Mouse (Mus musculus) heart, embryonic 16.5 days (tissue): ENCODE data around the gene Sdhaf2. TPM values are rescaled to one million over a fixed set of nuclear protein-coding genes. Genes with fewer than 3 reads are reported as not detected.
A peak's percentile ranks its signal among the peaks of the same experiment; 100 is the strongest.

ENCODE experiments used
- ATAC-seq: fragments of 200-750 bp; cut with Nextera tagmentation; replicated peaks from 2 replicates; pipeline ENCODE4 v1.8.0; 2017; ENCODE audit warnings: moderate number of reproducible peaks; ENCODE audit not compliant: insufficient read depth, low FRiP score; ENCODE audit errors: extremely low read depth
- H3K27ac ChIP-seq: fragments of 300-500 bp; sonication (generic); 2 replicates; pipeline ENCODE4 v1.5.1; 2014; ENCODE audit warnings: mild to moderate bottlenecking, low read length, control low read depth, moderate library complexity
- H3K27me3 ChIP-seq: fragments of 300-500 bp; sonication (generic); 2 replicates; pipeline ENCODE4 v1.6.1; 2014; ENCODE audit warnings: low read length, mixed read lengths; ENCODE audit not compliant: control insufficient read depth, insufficient read depth
- H3K36me3 ChIP-seq: fragments of 300-500 bp; sonication (generic); 2 replicates; pipeline ENCODE4 v1.6.1; 2014; ENCODE audit not compliant: control insufficient read depth, insufficient read depth
- H3K4me1 ChIP-seq: fragments of 300-500 bp; sonication (generic); 2 replicates; pipeline ENCODE4 v1.6.1; 2014; ENCODE audit warnings: low read length, mixed read lengths; ENCODE audit not compliant: control insufficient read depth, insufficient read depth
- H3K4me2 ChIP-seq: fragments of 300-500 bp; sonication (generic); 2 replicates; pipeline ENCODE4 v1.6.1; 2014; ENCODE audit warnings: low read depth, mild to moderate bottlenecking, control low read depth, low read length
- H3K4me3 ChIP-seq: fragments of 300-500 bp; sonication (generic); 2 replicates; pipeline ENCODE4 v1.5.1; 2014; ENCODE audit warnings: mild to moderate bottlenecking, control low read depth, low read length
- H3K9ac ChIP-seq: fragments of 300-500 bp; sonication (generic); 2 replicates; pipeline ENCODE4 v1.6.1; 2014; ENCODE audit warnings: low read length, control low read depth
- H3K9me3 ChIP-seq: fragments of 300-500 bp; sonication (generic); replicated peaks from 2 replicates; pipeline ENCODE4 v1.6.1; 2016; ENCODE audit warnings: low read length; ENCODE audit not compliant: control insufficient read depth
- WGBS: fragments of 180-500 bp; shearing (Covaris S2); extraction: QIAGEN DNeasy Blood & Tissue Kit; methylation state at CpG from one replicate; pipeline ENCODE4 v1.1.7; 2014; 5-methylcytosine and 5-hydroxymethylcytosine counted together
- polyA plus RNA-seq: library from polyadenylated mRNA; unstranded; fragments of >200 nt; fragmentation: Nextera tagmentation; extraction: Ambion mirVana; gene quantifications from 2 replicates; pipeline ENCODE4 v1.2.1, GENCODE M21; 2015

The Sdhaf2 gene
- polyA plus RNA-seq, 1 experiment from 2014 or later = 53.6 TPM

- no peak overlapping the region for H3K9ac ChIP-seq
- H3K4me1 ChIP-seq = peaks cover 6% of the 10 kb centered on the region
- H3K9me3 ChIP-seq = no peaks in the 10 kb centered on the region
- H3K4me2 ChIP-seq = no peak overlapping the region
- WGBS = 42% methylated on average over 1 of the region's 1 CpGs
- no peaks in the 10 kb centered on the region for H3K27me3 ChIP-seq
- H3K36me3 ChIP-seq = peaks cover 9% of the 10 kb centered on the region
- no peak overlapping the region for H3K27ac ChIP-seq
- ATAC-seq = no peak
- H3K4me3 ChIP-seq = no peak overlapping the region
Measured at GRCm38 (mm10) chr19:10520355-10520754, 5.6 kb downstream of the Sdhaf2 start.

- Histone ChIP-seq H3K9ac (no peak overlapping the region), H3K9me3 (no peaks in the 10 kb centered on the region), H3K4me3 (no peak overlapping the region), H3K36me3 (peaks cover 9% of the 10 kb centered on the region), H3K4me2 (no peak overlapping the region), H3K27ac (no peak overlapping the region), H3K27me3 (no peaks in the 10 kb centered on the region), H3K4me1 (no peaks in the 10 kb centered on the region)
- WGBS = 76% methylated on average over 6 of the region's 6 CpGs
- no peak for ATAC-seq
Measured at GRCm38 (mm10) chr19:10510759-10511330, 15.1 kb downstream of the Sdhaf2 start.

DNA sequence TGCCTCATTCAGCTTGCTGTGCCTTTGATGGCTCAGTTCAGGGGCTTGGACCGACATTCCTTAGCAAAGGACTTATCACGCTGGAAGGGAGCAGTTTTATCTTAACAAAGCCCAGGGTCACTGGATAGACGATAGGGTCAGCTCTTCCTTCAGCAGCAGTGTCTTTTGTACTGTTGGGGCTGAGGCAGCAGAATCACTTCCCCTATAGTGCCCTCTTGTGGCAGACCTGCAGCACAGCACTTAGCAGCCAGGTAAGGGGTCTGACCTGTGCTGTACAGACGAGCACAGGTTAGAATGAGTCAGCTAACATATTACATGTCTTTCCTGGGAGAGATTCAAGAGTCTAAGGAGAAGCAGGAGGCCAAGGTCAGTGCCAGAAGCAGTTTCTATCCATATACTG lies 23.4 kb downstream of the Sdhaf2 start:
- Histone ChIP-seq H3K27ac (no peak overlapping the region), H3K4me1 (no peaks in the 10 kb centered on the region), H3K36me3 (peaks cover 9% of the 10 kb centered on the region), H3K4me2 (no peak overlapping the region), H3K4me3 (no peak overlapping the region), H3K9me3 (no peaks in the 10 kb centered on the region), H3K27me3 (no peaks in the 10 kb centered on the region), H3K9ac (no peak overlapping the region)
- no peak for ATAC-seq
- WGBS = 7% methylated on average over 4 of the region's 4 CpGs

DNA sequence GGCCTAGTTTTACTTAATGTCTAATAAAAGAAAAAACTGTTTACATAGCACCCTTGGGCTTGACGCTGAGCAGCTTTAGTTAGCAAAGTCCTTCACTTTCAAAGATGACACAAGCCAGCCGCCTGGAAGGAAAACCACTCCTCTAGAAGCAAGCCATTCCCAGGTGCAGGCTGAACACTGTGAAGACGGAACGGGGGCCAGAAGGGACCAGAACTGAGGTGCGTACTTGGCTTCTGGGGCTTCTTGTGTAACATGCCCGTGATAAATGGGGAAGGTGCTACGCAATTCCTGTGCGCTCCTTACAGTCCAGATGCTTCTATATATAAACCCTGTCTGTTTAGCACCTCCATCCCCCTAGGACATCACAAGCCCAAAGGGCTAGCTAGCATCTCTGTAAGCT lies 25.4 kb downstream of the Sdhaf2 start:
- Histone ChIP-seq H3K9me3 (no peaks in the 10 kb centered on the region), H3K4me1 (no peaks in the 10 kb centered on the region), H3K27ac (no peak overlapping the region), H3K9ac (no peak overlapping the region), H3K4me3 (no peak overlapping the region), H3K36me3 (peaks cover 9% of the 10 kb centered on the region), H3K4me2 (no peak overlapping the region), H3K27me3 (no peaks in the 10 kb centered on the region)
- 82% methylated on average over 8 of the region's 8 CpGs for WGBS
- ATAC-seq = no peak

DNA sequence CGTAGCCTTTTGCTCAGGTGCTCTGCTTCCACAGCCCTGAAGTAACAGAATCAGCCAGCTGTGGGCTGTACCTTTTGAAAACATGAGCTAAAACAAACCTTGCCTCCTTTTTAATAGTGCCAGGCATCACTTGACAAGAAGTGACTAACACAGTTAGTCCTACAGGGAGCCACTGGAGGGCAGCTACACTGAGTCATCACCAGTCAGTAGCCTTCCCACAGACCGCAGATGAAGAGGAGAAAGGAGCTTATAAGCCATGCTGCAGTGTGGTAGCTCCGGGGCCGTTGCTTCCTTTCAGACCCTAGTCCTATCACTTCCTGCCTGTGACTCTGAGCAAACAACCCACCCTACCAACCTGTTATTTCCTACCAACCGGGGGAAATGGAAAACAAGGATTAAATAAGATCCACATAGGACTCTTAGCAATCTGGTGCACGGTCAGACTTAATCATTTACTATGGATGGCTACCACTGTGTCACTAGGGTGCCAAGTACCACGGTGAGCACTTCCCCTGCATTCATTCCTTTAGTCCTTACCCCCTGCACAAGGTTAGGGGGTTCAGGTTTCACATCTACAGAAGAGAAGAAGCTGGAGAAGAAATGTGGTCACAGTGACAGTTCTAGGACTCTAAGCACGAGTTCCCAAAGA lies 28.3 kb downstream of the Sdhaf2 start:
- Histone ChIP-seq H3K9ac (no peak overlapping the region), H3K27me3 (no peaks in the 10 kb centered on the region), H3K27ac (no peak overlapping the region), H3K9me3 (no peaks in the 10 kb centered on the region), H3K4me2 (no peak overlapping the region), H3K4me3 (no peak overlapping the region), H3K36me3 (peaks cover 5% of the 10 kb centered on the region; the same call in 1 of the 2 replicates), H3K4me1 (no peaks in the 10 kb centered on the region)
- 48% methylated on average over 8 of the region's 8 CpGs for WGBS
- no peak for ATAC-seq

GRCm38 (mm10) chr19:10496976-10497375 lies 29.0 kb downstream of the Sdhaf2 start:
- H3K27ac ChIP-seq = no peak overlapping the region
- no peak overlapping the region for H3K4me2 ChIP-seq
- H3K9ac ChIP-seq = no peak overlapping the region
- peaks cover 5% of the 10 kb centered on the region; the same call in 1 of the 2 replicates for H3K36me3 ChIP-seq
- no peaks in the 10 kb centered on the region for H3K4me1 ChIP-seq
- H3K4me3 ChIP-seq = no peak overlapping the region
- no peaks in the 10 kb centered on the region for H3K9me3 ChIP-seq
- no peaks in the 10 kb centered on the region for H3K27me3 ChIP-seq
- WGBS = 60% methylated on average over 2 of the region's 2 CpGs
- ATAC-seq = no peak

- H3K27ac ChIP-seq = no peak overlapping the region
- H3K36me3 ChIP-seq = peaks cover 3% of the 10 kb centered on the region; the same call in 1 of the 2 replicates
- peaks cover 4% of the 10 kb centered on the region; the same call in 1 of the 2 replicates for H3K27me3 ChIP-seq
- no peaks in the 10 kb centered on the region for H3K9me3 ChIP-seq
- ATAC-seq = no peak
- H3K4me3 ChIP-seq = no peak overlapping the region
- H3K9ac ChIP-seq = no peak overlapping the region
- 87% methylated on average over 1 of the region's 1 CpGs for WGBS
- H3K4me1 ChIP-seq = no peaks in the 10 kb centered on the region
- H3K4me2 ChIP-seq = no peak overlapping the region
Measured at GRCm38 (mm10) chr19:10495670-10496069, 30.3 kb downstream of the Sdhaf2 start.

- no peak overlapping the region for H3K27ac ChIP-seq
- peaks cover 41% of the 10 kb centered on the region for H3K27me3 ChIP-seq
- peak; percentile 70; the same call in 1 of the 2 replicates for ATAC-seq
- H3K4me2 ChIP-seq = no peak overlapping the region
- no peak overlapping the region for H3K9ac ChIP-seq
- 21% methylated on average over 9 of the region's 9 CpGs for WGBS
- H3K36me3 ChIP-seq = no peaks in the 10 kb centered on the region
- peaks cover 4% of the 10 kb centered on the region for H3K4me1 ChIP-seq
- no peaks in the 10 kb centered on the region for H3K9me3 ChIP-seq
- no peak overlapping the region for H3K4me3 ChIP-seq
Measured at GRCm38 (mm10) chr19:10486264-10486738, 39.6 kb downstream of the Sdhaf2 start.

- no peaks in the 10 kb centered on the region for H3K36me3 ChIP-seq
- no peak within 1 kb of the TSS for H3K4me3 ChIP-seq
- no peaks in the 10 kb centered on the region for H3K9me3 ChIP-seq
- no peak within 1 kb of the TSS for H3K27ac ChIP-seq
- 24% methylated on average over 6 of the region's 6 CpGs for WGBS
- ATAC-seq = no peak
- peaks cover 4% of the 10 kb centered on the region for H3K4me1 ChIP-seq
- H3K4me2 ChIP-seq = no peak within 1 kb of the TSS
- H3K27me3 ChIP-seq = peaks cover 34% of the 10 kb centered on the region
- H3K9ac ChIP-seq = no peak within 1 kb of the TSS
Measured at GRCm38 (mm10) chr19:10482703-10483102, 43.2 kb downstream of the Sdhaf2 start, which contains the start of gene Ppp1r32. Gene Ppp1r32, minus strand, starts transcription at chr19:10482928.
